Mouse (Mus musculus) left cerebral cortex, adult 6 months (tissue): ENCODE results near the gene Gm42420. TPM values are rescaled to one million over a fixed set of nuclear protein-coding genes. Genes with fewer than 3 reads are reported as not detected.

Experiments used
- long read RNA-seq, 2 experiments: library from polyadenylated mRNA; unstranded; transcript quantifications; one replicate each; pipeline ENCODE4 v2.0.0; 2019 to 2020
- polyA plus RNA-seq: library from polyadenylated mRNA; unstranded; fragments of <200 nt; fragmentation: Nextera tagmentation; gene quantifications from 2 replicates; pipeline ENCODE4 v1.2.3, GENCODE M21; 2021

The Gm42420 gene
- polyA plus RNA-seq: not detected in 2 replicates
- long read RNA-seq, experiment 1: 0 reads
- long read RNA-seq, experiment 2: 0 reads

GRCm38 (mm10) chr6:39585517-39585916 is at the start of gene Gm42420:
TSS of gene Gm42420 (plus strand) at chr6:39585753.

GRCm38 (mm10) chr6:39557723-39558261 is 27.8 kb upstream of the Gm42420 start, which contains the start of gene Dennd2a:
TSS of gene Dennd2a (minus strand) at chr6:39557867.

GRCm38 (mm10) chr6:39573791-39574554 is 11.6 kb upstream of the Gm42420 start, which contains the start of gene Adck2:
TSS of gene Adck2 (plus strand) at chr6:39573873.

GRCm38 (mm10) chr6:39592401-39593214 is 7.1 kb downstream of the Gm42420 start, which contains the start of gene Ndufb2:
TSS of gene Ndufb2 (plus strand) at chr6:39592574.

Other genes starting within 250 kb of the Gm42420 start
- gene Slc37a3, start 208.1 kb upstream of the Gm42420 start, polyA plus RNA-seq: 20.3 and 20.5 TPM in 2 replicates
- 0.17 and 0.24 TPM in 2 replicates for gene Rab19, start 204.6 kb upstream of the Gm42420 start, polyA plus RNA-seq
- 64.6 and 103 TPM in 2 replicates for gene Mkrn1, start 165.3 kb upstream of the Gm42420 start, polyA plus RNA-seq
- gene Dennd2a, start 27.9 kb upstream of the Gm42420 start, polyA plus RNA-seq: 2.3 and 2.7 TPM in 2 replicates
- 15.3 and 20.1 TPM in 2 replicates for gene Adck2, start 11.9 kb upstream of the Gm42420 start, polyA plus RNA-seq
- 695 and 872 TPM in 2 replicates for gene Ndufb2, start 6.8 kb downstream of the Gm42420 start, polyA plus RNA-seq
- gene Braf, start 139.7 kb downstream of the Gm42420 start, polyA plus RNA-seq: 20.0 and 22.4 TPM in 2 replicates
- gene Mrps33, start 225.2 kb downstream of the Gm42420 start, polyA plus RNA-seq: 449 and 574 TPM in 2 replicates